Mouse (Mus musculus) embryonic facial prominence, embryonic 12.5 days (tissue): ENCODE data around the gene Top2a. TPM values are rescaled to one million over a fixed set of nuclear protein-coding genes. Genes with fewer than 3 reads are reported as not detected.
"Not testable (repeated sequence)": the region's sequence is repeated elsewhere in the genome, so short reads cannot be mapped to it uniquely, and the experiment has no call there.

Source experiments
- ATAC-seq: fragments of 200-750 bp; cut with Nextera tagmentation; 2 replicates; pipeline ENCODE4 v1.8.0; 2017; ENCODE audit not compliant: insufficient number of reproducible peaks, insufficient read depth, low FRiP score, low TSS enrichment
- H3K27ac ChIP-seq: fragments of 300-500 bp; sonication (generic); 2 replicates; pipeline ENCODE4 v1.5.1; 2016; ENCODE audit warnings: mild to moderate bottlenecking
- H3K27me3 ChIP-seq: fragments of 300-500 bp; sonication (generic); 2 replicates; pipeline ENCODE4 v1.6.1; 2016; ENCODE audit warnings: mild to moderate bottlenecking, moderate library complexity
- H3K36me3 ChIP-seq: fragments of 300-500 bp; sonication (generic); 2 replicates; pipeline ENCODE4 v1.6.1; 2016; ENCODE audit warnings: mild to moderate bottlenecking
- H3K4me1 ChIP-seq: fragments of 300-500 bp; sonication (generic); 2 replicates; pipeline ENCODE4 v1.6.1; 2016
- H3K4me2 ChIP-seq: fragments of 300-500 bp; sonication (generic); replicated peaks from 2 replicates; pipeline ENCODE4 v1.6.1; 2016; ENCODE audit warnings: mild to moderate bottlenecking, moderate library complexity
- H3K4me3 ChIP-seq: fragments of 300-500 bp; sonication (generic); 2 replicates; pipeline ENCODE4 v1.5.1; 2016; ENCODE audit warnings: mild to moderate bottlenecking
- H3K9ac ChIP-seq: fragments of 300-500 bp; sonication (generic); 2 replicates; pipeline ENCODE4 v1.6.1; 2016; ENCODE audit warnings: mild to moderate bottlenecking, moderate library complexity
- H3K9me3 ChIP-seq: fragments of 300-500 bp; sonication (generic); 2 replicates; pipeline ENCODE4 v1.6.1; 2016; ENCODE audit warnings: mild to moderate bottlenecking, moderate library complexity
- WGBS: fragments of 180-500 bp; shearing (Covaris S2); methylation state at CpG from one replicate; pipeline ENCODE4 v1.1.7; 2016; 5-methylcytosine and 5-hydroxymethylcytosine counted together
- polyA plus RNA-seq: library from polyadenylated mRNA; unstranded; fragments of >200 nt; fragmentation: Nextera tagmentation; extraction: Ambion mirVana; gene quantifications from 2 replicates; pipeline ENCODE4 v1.2.1, GENCODE M21; 2016

Top2a gene
- polyA plus RNA-seq, 1 experiment from 2014 or later = 288 TPM

DNA sequence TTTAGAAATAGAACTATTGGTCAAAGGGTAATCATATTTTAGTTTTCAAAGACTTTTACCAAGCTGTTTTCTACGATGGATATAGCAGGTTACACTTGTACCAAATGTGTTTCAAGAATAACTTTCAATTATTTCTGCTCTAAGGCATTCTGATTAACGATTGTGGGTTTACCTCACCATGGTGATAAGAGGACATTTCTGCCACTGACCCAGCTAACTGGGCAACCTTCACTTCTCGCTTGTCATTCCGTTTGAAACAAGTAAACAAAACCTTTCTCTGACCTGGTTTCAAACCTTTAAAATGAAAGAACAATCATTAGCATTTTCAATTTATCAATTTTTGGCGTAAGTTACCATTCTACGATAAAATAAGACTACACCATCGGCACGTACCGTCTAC, 17.2 kb downstream of the Top2a start:
- Histone ChIP-seq H3K27ac (no peak overlapping the region), H3K4me1 (no peaks in the 10 kb centered on the region), H3K9ac (no peak overlapping the region), H3K36me3 (peaks cover 83% of the 10 kb centered on the region), H3K27me3 (no peaks in the 10 kb centered on the region), H3K4me2 (no peak overlapping the region), H3K9me3 (no peaks in the 10 kb centered on the region), H3K4me3 (no peak overlapping the region)
- 95% methylated on average over 9 of the region's 9 CpGs for WGBS
- ATAC-seq = no peak

DNA sequence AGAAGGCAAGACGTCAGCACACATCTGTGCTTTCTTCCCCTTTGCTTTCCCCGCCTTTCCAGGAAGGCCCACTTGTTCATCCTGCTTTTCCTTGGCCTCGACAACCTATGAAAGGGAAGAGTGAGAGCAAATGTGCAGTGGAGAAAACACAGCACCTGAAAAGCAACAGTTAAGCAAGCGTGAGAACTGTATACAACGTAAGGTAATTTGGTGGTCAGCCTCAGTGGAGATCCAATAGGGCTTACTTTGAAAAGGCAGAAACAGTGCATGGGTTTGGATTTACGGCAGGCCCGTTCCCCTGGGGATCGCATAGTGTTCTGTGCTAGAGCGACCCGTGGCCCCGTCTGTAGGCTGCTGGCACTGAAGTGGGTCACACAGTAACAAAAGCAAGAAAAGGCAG, 24.7 kb downstream of the Top2a start:
- H3K27ac ChIP-seq = no peak overlapping the region
- ATAC-seq = no peak
- no peaks in the 10 kb centered on the region for H3K4me1 ChIP-seq
- no peaks in the 10 kb centered on the region for H3K27me3 ChIP-seq
- no peaks in the 10 kb centered on the region for H3K9me3 ChIP-seq
- peaks cover 95% of the 10 kb centered on the region for H3K36me3 ChIP-seq
- 88% methylated on average over 11 of the region's 11 CpGs for WGBS
- no peak overlapping the region for H3K4me2 ChIP-seq
- no peak overlapping the region for H3K4me3 ChIP-seq
- no peak overlapping the region for H3K9ac ChIP-seq

DNA sequence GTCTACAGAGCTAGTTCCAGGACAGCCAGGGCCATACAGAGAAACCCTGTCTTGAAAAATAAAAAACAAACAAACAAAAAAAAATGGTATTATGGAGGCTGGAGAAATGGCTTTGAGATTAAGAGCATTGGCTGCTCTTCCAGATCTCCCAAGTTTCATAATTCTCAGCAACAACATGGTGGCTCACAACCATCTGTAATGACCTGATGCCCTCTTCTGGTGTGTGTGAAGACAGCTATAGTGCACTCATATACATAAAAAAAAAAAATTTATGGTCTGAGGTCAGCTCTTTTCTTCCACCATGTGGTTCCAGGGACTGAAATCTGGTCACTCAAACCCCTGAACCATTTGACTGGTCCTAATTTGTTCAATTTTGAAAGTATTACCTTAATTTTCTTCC, 25.2 kb downstream of the Top2a start:
- H3K9me3 ChIP-seq = no peaks in the 10 kb centered on the region
- H3K4me1 ChIP-seq = no peaks in the 10 kb centered on the region
- H3K27me3 ChIP-seq = no peaks in the 10 kb centered on the region
- H3K27ac ChIP-seq = no peak overlapping the region
- H3K36me3 ChIP-seq = peaks cover 95% of the 10 kb centered on the region
- no peak overlapping the region for H3K4me2 ChIP-seq
- H3K4me3 ChIP-seq = no peak overlapping the region
- H3K9ac ChIP-seq = no peak overlapping the region
- ATAC-seq = no peak

DNA sequence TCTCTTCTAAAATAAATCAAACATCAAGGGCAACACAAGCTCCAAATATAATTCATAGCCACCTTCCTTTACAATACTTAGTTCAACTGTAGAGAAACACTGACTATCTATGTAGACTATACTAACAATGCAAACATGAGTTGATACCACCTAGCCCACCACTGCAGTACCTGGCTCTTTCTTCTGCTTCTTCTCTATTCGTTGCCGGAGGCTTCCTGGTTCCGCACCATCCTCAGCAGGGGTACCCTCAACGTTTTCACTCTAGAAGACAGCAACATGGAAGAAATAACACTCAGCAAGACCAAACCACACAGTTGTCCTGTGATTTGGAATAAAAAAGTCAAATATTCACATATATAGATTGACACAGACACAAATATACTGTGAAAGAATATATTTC, 26.3 kb downstream of the Top2a start:
- H3K9ac ChIP-seq = no peak overlapping the region
- H3K4me1 ChIP-seq = no peaks in the 10 kb centered on the region
- peaks cover 96% of the 10 kb centered on the region for H3K36me3 ChIP-seq
- 90% methylated on average over 4 of the region's 4 CpGs for WGBS
- H3K4me2 ChIP-seq = no peak overlapping the region
- ATAC-seq = no peak
- H3K9me3 ChIP-seq = no peaks in the 10 kb centered on the region
- H3K4me3 ChIP-seq = no peak overlapping the region
- no peak overlapping the region for H3K27ac ChIP-seq
- H3K27me3 ChIP-seq = no peaks in the 10 kb centered on the region

DNA sequence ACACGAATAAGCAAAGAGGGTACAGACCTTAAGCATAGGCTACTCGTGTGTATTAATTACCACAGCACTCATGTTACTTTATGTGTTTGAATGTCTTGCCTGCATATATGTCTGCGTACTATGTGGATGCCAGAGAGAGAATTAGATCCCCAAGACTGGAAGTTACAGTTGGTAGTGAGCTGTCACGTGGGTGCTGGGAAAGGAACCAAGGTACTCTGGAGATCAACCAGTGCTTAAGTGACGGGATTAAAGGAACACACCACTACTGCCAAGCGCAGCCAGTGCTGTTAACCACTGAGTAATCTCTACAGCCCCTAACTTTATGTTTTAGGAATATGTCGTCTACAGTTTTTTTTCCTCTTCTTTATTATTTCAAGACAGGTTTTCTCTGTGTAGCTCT, 28.0 kb downstream of the Top2a start:
- no peaks in the 10 kb centered on the region for H3K27me3 ChIP-seq
- H3K4me1 ChIP-seq = no peaks in the 10 kb centered on the region
- no peak overlapping the region for H3K4me2 ChIP-seq
- no peak overlapping the region for H3K4me3 ChIP-seq
- no peak for ATAC-seq
- H3K36me3 ChIP-seq = peaks cover 92% of the 10 kb centered on the region
- 93% methylated on average over 7 of the region's 7 CpGs for whole genome bisulfite sequencing
- no peak overlapping the region for H3K27ac ChIP-seq
- no peaks in the 10 kb centered on the region for H3K9me3 ChIP-seq
- no peak overlapping the region for H3K9ac ChIP-seq

DNA sequence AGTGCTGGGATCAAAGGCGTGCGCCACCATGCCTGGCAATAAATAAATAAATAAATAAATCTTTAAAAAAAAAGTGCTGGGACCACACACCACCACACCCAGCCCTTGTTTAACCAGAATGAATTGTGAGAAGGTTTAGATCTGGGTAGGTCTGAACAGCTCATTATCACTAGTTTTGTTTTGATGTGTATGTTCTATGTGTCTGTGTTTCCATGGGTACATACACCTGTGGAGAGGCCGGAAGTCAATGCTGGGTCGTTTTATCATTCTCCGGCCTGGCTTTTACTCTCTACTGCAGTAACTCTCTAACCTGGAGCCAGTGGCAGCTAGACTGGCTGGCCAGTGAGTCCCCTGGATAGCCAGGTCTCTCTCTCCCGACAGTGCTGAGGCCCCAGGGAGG, 33.1 kb downstream of the Top2a start:
- H3K36me3 ChIP-seq = peaks cover 49% of the 10 kb centered on the region
- H3K27me3 ChIP-seq = no peaks in the 10 kb centered on the region
- H3K4me2 ChIP-seq = no peak overlapping the region
- no peak for ATAC-seq
- no peaks in the 10 kb centered on the region for H3K9me3 ChIP-seq
- H3K4me3 ChIP-seq = no peak overlapping the region
- H3K9ac ChIP-seq = no peak overlapping the region
- no peak overlapping the region for H3K27ac ChIP-seq
- 75% methylated on average over 6 of the region's 6 CpGs for WGBS
- no peaks in the 10 kb centered on the region for H3K4me1 ChIP-seq

DNA sequence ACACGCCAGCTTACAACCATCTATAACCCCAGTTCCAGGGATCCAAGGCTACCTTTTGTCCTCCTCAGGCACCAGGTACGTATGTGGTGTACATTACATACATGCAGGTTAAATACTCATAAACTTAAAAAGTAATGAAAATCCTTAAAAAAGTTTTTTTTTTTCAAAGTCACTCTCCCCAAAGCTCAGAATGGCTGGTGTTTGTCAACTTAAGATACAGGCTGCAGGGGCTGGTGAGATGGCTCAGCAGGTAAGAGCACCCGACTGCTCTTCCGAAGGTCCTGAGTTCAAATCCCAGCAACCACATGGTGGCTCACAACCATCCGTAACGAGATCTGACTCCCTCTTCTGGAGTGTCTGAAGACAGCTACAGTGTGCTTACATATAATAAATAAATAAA, 35.7 kb downstream of the Top2a start:
- not testable (repeated sequence) for H3K4me1 ChIP-seq, H3K27ac ChIP-seq, H3K4me2 ChIP-seq, H3K27me3 ChIP-seq, H3K4me3 ChIP-seq, H3K9ac ChIP-seq, ATAC-seq, H3K9me3 ChIP-seq
- peaks cover 23% of the 10 kb centered on the region for H3K36me3 ChIP-seq
- 89% methylated on average over 6 of the region's 6 CpGs for WGBS

DNA sequence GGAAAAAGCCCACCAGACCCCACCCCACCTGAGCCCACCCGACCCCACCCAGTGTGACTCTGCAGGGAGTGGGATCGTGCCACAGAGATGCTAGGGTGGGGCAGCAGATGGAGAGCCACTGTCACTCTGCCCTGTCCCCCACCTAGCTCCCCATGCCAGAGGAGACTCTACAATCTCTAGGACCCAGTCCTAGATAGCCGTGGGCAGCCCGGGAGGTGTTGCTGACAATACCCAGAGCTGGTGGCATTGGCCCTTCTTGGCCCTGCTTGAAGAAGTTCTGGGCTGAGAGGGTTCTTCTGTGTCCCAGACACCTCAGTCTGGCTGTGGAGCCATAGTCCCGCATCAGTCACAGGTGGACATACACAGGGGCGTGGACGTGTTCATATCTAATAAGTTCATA, 38.4 kb downstream of the Top2a start:
- no peak overlapping the region for H3K4me3 ChIP-seq
- 0 out of 2 replicates have a peak, but pooled peaks cover 2% of the 10 kb centered on the region for H3K36me3 ChIP-seq
- no peak overlapping the region for H3K9ac ChIP-seq
- H3K27ac ChIP-seq = no peak overlapping the region
- H3K4me2 ChIP-seq = no peak overlapping the region
- peaks cover 12% of the 10 kb centered on the region; the same call in 1 of the 2 replicates for H3K4me1 ChIP-seq
- WGBS = 91% methylated on average over 7 of the region's 7 CpGs
- ATAC-seq = no peak
- H3K9me3 ChIP-seq = no peaks in the 10 kb centered on the region
- peaks cover 26% of the 10 kb centered on the region for H3K27me3 ChIP-seq

DNA sequence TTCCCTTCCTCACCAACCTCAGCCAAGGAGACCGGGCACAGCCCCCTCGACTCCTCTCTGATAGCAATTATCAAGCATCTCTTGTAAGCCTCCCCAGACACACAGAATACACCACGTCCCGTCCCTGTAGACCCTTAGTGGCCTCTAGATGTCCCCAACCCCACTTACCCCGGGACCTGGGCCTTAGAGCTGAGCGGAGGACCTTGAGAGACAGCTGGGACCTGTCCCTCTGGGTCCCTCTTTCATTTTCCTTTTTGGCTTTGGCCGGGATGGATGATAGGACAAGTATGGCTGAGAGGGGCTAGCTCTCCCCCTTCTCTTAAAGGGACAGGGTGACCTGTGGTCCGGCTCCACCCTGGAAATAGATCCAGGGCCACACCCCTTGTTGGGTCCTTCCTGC, 40.4 kb downstream of the Top2a start:
- Histone ChIP-seq H3K4me1 (peaks cover 12% of the 10 kb centered on the region; the same call in 1 of the 2 replicates), H3K27ac (no peak overlapping the region), H3K4me2 (no peak overlapping the region), H3K4me3 (no peak overlapping the region), H3K27me3 (peaks cover 30% of the 10 kb centered on the region), H3K9me3 (no peaks in the 10 kb centered on the region), H3K9ac (no peak overlapping the region), H3K36me3 (no peaks in the 10 kb centered on the region)
- ATAC-seq = no peak
- 48% methylated on average over 8 of the region's 8 CpGs for WGBS

DNA sequence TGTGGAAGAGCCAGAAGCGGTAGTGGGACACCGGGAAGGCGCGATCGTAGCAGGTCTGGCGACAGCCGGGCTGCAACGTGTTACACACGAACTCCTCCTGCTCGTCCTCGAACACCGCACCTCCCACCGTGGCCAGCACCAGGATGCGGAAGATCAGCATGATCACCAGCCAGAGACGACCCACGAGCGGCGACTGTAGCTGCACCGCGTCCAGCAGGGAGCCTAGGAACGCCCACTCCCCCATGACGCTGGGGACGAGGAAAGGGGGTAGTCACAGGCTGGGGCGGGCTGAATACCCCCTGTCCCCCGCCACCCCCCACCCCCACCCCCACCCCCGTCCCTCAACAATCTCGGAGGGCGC, 41.2 kb downstream of the Top2a start, which contains the start of gene Gjd3:
TSS of gene Gjd3 (minus strand) at position 244 of the 361 bp plus-strand sequence.
- H3K9ac ChIP-seq = peak within 1 kb of the TSS; percentile 51
- WGBS = 1% methylated on average over 25 of the region's 28 CpGs
- ATAC-seq = peak; percentile 17; the same call in 1 of the 2 replicates
- H3K4me3 ChIP-seq = peak within 1 kb of the TSS; percentile 49
- H3K36me3 ChIP-seq = no peaks in the 10 kb centered on the region
- H3K27ac ChIP-seq = peak within 1 kb of the TSS; percentile 50; the same call in 1 of the 2 replicates
- H3K4me2 ChIP-seq = peak within 1 kb of the TSS; percentile 91
- peaks cover 12% of the 10 kb centered on the region; the same call in 1 of the 2 replicates for H3K4me1 ChIP-seq
- H3K9me3 ChIP-seq = no peaks in the 10 kb centered on the region
- peaks cover 30% of the 10 kb centered on the region for H3K27me3 ChIP-seq

DNA sequence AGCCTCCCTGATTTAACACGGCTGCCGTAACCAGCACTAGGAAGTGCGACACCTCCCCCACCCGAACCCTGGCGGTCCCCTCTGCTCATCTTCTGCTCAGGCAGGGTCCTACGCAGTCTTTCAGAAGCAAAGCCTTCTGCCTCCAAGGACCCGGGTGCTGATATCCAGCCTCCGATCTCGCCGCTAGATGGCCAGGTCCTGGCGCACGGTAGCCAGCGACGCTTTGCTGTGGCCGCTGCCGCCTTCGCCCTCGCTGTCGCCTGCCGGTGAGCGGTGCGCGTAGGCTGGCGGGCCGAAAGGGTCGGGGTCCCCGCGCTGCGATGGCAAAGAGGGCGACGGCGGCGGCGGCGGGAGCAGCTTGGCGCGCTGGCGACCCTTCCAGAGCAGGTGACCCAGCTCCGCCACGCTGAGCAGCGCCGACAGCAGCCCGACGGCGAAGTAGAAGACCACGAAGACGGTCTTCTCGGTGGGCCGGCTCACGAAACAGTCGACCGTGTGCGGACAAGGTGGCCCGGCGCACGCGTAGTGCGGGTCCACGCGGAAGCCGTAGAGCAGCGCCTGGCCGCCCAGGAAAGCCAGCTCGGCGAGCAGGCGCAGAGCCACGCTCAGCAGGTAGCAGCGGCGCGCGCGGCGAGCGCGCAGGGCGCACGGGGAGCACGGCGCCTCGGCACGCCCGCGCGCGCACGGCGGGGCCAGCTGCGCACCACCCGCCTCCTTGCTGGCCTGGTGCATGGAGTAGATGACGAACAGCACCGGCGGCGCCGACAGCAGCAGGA, 41.8 kb downstream of the Top2a start:
- peak overlapping the region; percentile 51 for H3K9ac ChIP-seq
- no peaks in the 10 kb centered on the region for H3K36me3 ChIP-seq
- H3K27me3 ChIP-seq = peaks cover 30% of the 10 kb centered on the region
- H3K27ac ChIP-seq = peak overlapping the region; percentile 50; the same call in 1 of the 2 replicates
- H3K4me2 ChIP-seq = peak overlapping the region; percentile 91
- WGBS = under 1% methylated on average over 94 of the region's 94 CpGs
- ATAC-seq = peak; percentile 64
- peak overlapping the region; percentile 49 for H3K4me3 ChIP-seq
- H3K4me1 ChIP-seq = peaks cover 12% of the 10 kb centered on the region; the same call in 1 of the 2 replicates
- H3K9me3 ChIP-seq = no peaks in the 10 kb centered on the region

DNA sequence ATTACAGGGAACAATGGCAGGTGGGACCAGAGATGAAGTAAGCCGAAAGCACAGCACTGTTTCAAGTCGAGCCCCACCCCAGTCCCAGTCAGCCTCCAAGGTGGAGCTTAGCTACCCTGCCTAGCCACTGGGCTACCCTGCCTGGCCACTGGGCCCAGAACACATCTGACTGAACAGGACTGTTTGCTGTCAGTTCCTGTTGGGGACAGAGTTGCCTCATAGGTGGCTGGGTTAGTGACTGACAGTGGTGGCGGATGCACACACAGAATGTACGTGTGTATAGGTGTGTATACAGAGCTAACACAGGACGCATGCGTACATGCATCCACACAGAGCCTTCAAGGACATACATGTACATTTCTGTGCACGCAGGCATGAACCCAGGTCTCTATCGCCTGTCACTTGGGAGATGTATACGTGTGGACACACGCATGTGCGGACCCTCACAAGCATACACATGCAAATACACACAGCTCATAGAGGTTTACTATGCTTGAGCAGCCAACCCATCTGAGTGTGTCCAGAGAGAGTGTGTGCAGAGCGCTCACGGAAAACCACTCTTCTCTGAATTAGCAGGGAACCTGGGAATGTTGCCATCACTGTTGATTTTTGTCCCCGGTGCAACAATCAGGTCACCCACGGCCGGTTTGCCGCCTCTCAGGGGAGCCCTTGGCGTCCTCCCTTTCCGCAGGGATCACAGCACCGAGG, 42.5 kb downstream of the Top2a start:
- no peaks in the 10 kb centered on the region for H3K9me3 ChIP-seq
- peaks cover 30% of the 10 kb centered on the region for H3K27me3 ChIP-seq
- peak overlapping the region; percentile 51 for H3K9ac ChIP-seq
- 34% methylated on average over 20 of the region's 20 CpGs for WGBS
- H3K36me3 ChIP-seq = no peaks in the 10 kb centered on the region
- peak overlapping the region; percentile 91 for H3K4me2 ChIP-seq
- ATAC-seq = 0 out of 2 replicates have a peak, but pooled peaks have one; percentile 16
- peak overlapping the region; percentile 50; the same call in 1 of the 2 replicates for H3K27ac ChIP-seq
- H3K4me1 ChIP-seq = peaks cover 12% of the 10 kb centered on the region; the same call in 1 of the 2 replicates
- peak overlapping the region; percentile 49 for H3K4me3 ChIP-seq
